Mouse (Mus musculus) hindbrain, embryonic 10.5 days (tissue): ENCODE results near the gene Cpm. TPM values are rescaled to one million over a fixed set of nuclear protein-coding genes. Genes with fewer than 3 reads are reported as not detected.

Source experiments
- DNase-seq: peaks from one replicate; pipeline ENCODE4 v3.0.0-alpha.2; 2017; ENCODE audit warnings: low spot score
- H3K27ac ChIP-seq: fragments of 300-500 bp; sonication (generic); 2 replicates; pipeline ENCODE4 v1.5.1; 2016; ENCODE audit warnings: mild to moderate bottlenecking, moderate library complexity
- H3K27me3 ChIP-seq: fragments of 300-500 bp; sonication (generic); 2 replicates; pipeline ENCODE4 v1.6.1; 2016; ENCODE audit warnings: mild to moderate bottlenecking; ENCODE audit not compliant: poor library complexity, insufficient read depth, severe bottlenecking
- H3K36me3 ChIP-seq: fragments of 300-500 bp; sonication (generic); 2 replicates; pipeline ENCODE4 v1.6.1; 2016; ENCODE audit warnings: mild to moderate bottlenecking, moderate library complexity
- H3K4me1 ChIP-seq: fragments of 300-500 bp; sonication (generic); replicated peaks from 2 replicates; pipeline ENCODE4 v1.6.1; 2016; ENCODE audit warnings: mild to moderate bottlenecking
- H3K4me3 ChIP-seq: fragments of 300-500 bp; sonication (generic); 2 replicates; pipeline ENCODE4 v1.5.1; 2016; ENCODE audit warnings: mild to moderate bottlenecking, moderate library complexity
- H3K9me3 ChIP-seq: fragments of 300-500 bp; sonication (generic); 2 replicates; pipeline ENCODE4 v1.6.1; 2016; ENCODE audit warnings: mild to moderate bottlenecking, moderate library complexity
- WGBS: fragments of 180-500 bp; shearing (Covaris S2); methylation state at CpG from one replicate; pipeline ENCODE4 v1.1.7; 2016; 5-methylcytosine and 5-hydroxymethylcytosine counted together
- polyA plus RNA-seq: library from polyadenylated mRNA; unstranded; fragments of >200 nt; fragmentation: Nextera tagmentation; extraction: Ambion mirVana; gene quantifications from 2 replicates; pipeline ENCODE4 v1.2.1, GENCODE M21; 2016

The Cpm gene
- polyA plus RNA-seq, 1 experiment from 2014 or later: 5.9 TPM

- H3K27ac ChIP-seq: no peak overlapping the region
- 67% methylated on average over 7 of the region's 7 CpGs for WGBS
- H3K4me1 ChIP-seq: peaks cover 6% of the 10 kb centered on the region; the same call in 1 of the 2 replicates
- H3K4me3 ChIP-seq: no peak overlapping the region
- H3K27me3 ChIP-seq: no peaks in the 10 kb centered on the region
- H3K9me3 ChIP-seq: no peaks in the 10 kb centered on the region
- no peaks in the 10 kb centered on the region for H3K36me3 ChIP-seq
- DNase-seq: no peak
Observed at GRCm38 (mm10) chr10:117655908-117656661, 26.8 kb downstream of the Cpm start.

- no peak for DNase-seq
- Histone ChIP-seq H3K27me3 (no peaks in the 10 kb centered on the region), H3K4me1 (peaks cover 6% of the 10 kb centered on the region; the same call in 1 of the 2 replicates), H3K36me3 (no peaks in the 10 kb centered on the region), H3K4me3 (no peak overlapping the region), H3K9me3 (no peaks in the 10 kb centered on the region), H3K27ac (no peak overlapping the region)
- 92% methylated on average over 6 of the region's 6 CpGs for WGBS
Observed at GRCm38 (mm10) chr10:117656662-117656962, 27.3 kb downstream of the Cpm start.

GRCm38 (mm10) chr10:117656985-117657658, 27.8 kb downstream of the Cpm start:
- Histone ChIP-seq H3K36me3 (no peaks in the 10 kb centered on the region), H3K27ac (no peak overlapping the region), H3K4me1 (peaks cover 6% of the 10 kb centered on the region; the same call in 1 of the 2 replicates), H3K9me3 (no peaks in the 10 kb centered on the region), H3K27me3 (no peaks in the 10 kb centered on the region), H3K4me3 (no peak overlapping the region)
- DNase-seq: no peak
- 80% methylated on average over 7 of the region's 7 CpGs for WGBS

GRCm38 (mm10) chr10:117657659-117658306, 28.5 kb downstream of the Cpm start:
- no peaks in the 10 kb centered on the region for H3K36me3 ChIP-seq
- H3K9me3 ChIP-seq: no peaks in the 10 kb centered on the region
- WGBS: 84% methylated on average over 3 of the region's 3 CpGs
- H3K4me1 ChIP-seq: peaks cover 6% of the 10 kb centered on the region; the same call in 1 of the 2 replicates
- H3K27me3 ChIP-seq: no peaks in the 10 kb centered on the region
- H3K4me3 ChIP-seq: no peak overlapping the region
- no peak for DNase-seq
- no peak overlapping the region for H3K27ac ChIP-seq

GRCm38 (mm10) chr10:117658522-117659429, 29.5 kb downstream of the Cpm start:
- 91% methylated on average over 14 of the region's 14 CpGs for WGBS
- Histone ChIP-seq H3K36me3 (no peaks in the 10 kb centered on the region), H3K4me3 (no peak overlapping the region), H3K4me1 (peaks cover 13% of the 10 kb centered on the region), H3K27me3 (no peaks in the 10 kb centered on the region), H3K27ac (no peak overlapping the region), H3K9me3 (no peaks in the 10 kb centered on the region)
- no peak for DNase-seq

- H3K4me1 ChIP-seq: peaks cover 17% of the 10 kb centered on the region
- no peaks in the 10 kb centered on the region for H3K27me3 ChIP-seq
- H3K9me3 ChIP-seq: no peaks in the 10 kb centered on the region
- WGBS: 67% methylated on average over 11 of the region's 11 CpGs
- H3K36me3 ChIP-seq: no peaks in the 10 kb centered on the region
- DNase-seq: no peak
- no peak overlapping the region for H3K27ac ChIP-seq
- H3K4me3 ChIP-seq: no peak overlapping the region
Observed at GRCm38 (mm10) chr10:117659430-117659813, 30.1 kb downstream of the Cpm start.

GRCm38 (mm10) chr10:117659819-117660218, 30.5 kb downstream of the Cpm start:
- H3K27me3 ChIP-seq: no peaks in the 10 kb centered on the region
- no peaks in the 10 kb centered on the region for H3K36me3 ChIP-seq
- DNase-seq: no peak
- H3K4me3 ChIP-seq: no peak overlapping the region
- no peak overlapping the region for H3K27ac ChIP-seq
- H3K4me1 ChIP-seq: peaks cover 17% of the 10 kb centered on the region
- 59% methylated on average over 11 of the region's 11 CpGs for WGBS
- no peaks in the 10 kb centered on the region for H3K9me3 ChIP-seq

- H3K27ac ChIP-seq: no peak overlapping the region
- DNase-seq: no peak
- 77% methylated on average over 15 of the region's 15 CpGs for WGBS
- peaks cover 17% of the 10 kb centered on the region for H3K4me1 ChIP-seq
- H3K9me3 ChIP-seq: no peaks in the 10 kb centered on the region
- H3K27me3 ChIP-seq: no peaks in the 10 kb centered on the region
- no peak overlapping the region for H3K4me3 ChIP-seq
- no peaks in the 10 kb centered on the region for H3K36me3 ChIP-seq
Observed at GRCm38 (mm10) chr10:117662316-117663055, 33.2 kb downstream of the Cpm start.

GRCm38 (mm10) chr10:117663056-117663864, 34.0 kb downstream of the Cpm start:
- 78% methylated on average over 14 of the region's 14 CpGs for WGBS
- H3K27me3 ChIP-seq: no peaks in the 10 kb centered on the region
- DNase-seq: no peak
- peak overlapping the region; percentile 22; the same call in 1 of the 2 replicates for H3K4me3 ChIP-seq
- H3K27ac ChIP-seq: no peak overlapping the region
- peaks cover 17% of the 10 kb centered on the region for H3K4me1 ChIP-seq
- no peaks in the 10 kb centered on the region for H3K9me3 ChIP-seq
- H3K36me3 ChIP-seq: no peaks in the 10 kb centered on the region

GRCm38 (mm10) chr10:117663865-117664200, 34.5 kb downstream of the Cpm start:
- Histone ChIP-seq H3K4me1 (peaks cover 17% of the 10 kb centered on the region), H3K9me3 (no peaks in the 10 kb centered on the region), H3K36me3 (no peaks in the 10 kb centered on the region), H3K27me3 (no peaks in the 10 kb centered on the region), H3K27ac (no peak overlapping the region), H3K4me3 (peak overlapping the region; percentile 22; the same call in 1 of the 2 replicates)
- peak; percentile 35 for DNase-seq
- 19% methylated on average over 9 of the region's 9 CpGs for WGBS

- Histone ChIP-seq H3K9me3 (no peaks in the 10 kb centered on the region), H3K36me3 (no peaks in the 10 kb centered on the region), H3K4me3 (peak overlapping the region; percentile 22; the same call in 1 of the 2 replicates), H3K27ac (no peak overlapping the region), H3K4me1 (peaks cover 18% of the 10 kb centered on the region), H3K27me3 (no peaks in the 10 kb centered on the region)
- no peak for DNase-seq
- 64% methylated on average over 14 of the region's 14 CpGs for WGBS
Observed at GRCm38 (mm10) chr10:117664208-117664925, 35.1 kb downstream of the Cpm start.
